Mouse (Mus musculus): ENCODE measurements at regions not wholly inside any gene's neighbourhood (a gene's known extent, or its start where the extent isn't known, plus 50 kb on each side); places are given as distances from the start of the nearest gene placed in this dataset.

- ATAC-seq (ENCODE audit: low FRiP score) (no peak), DNase-seq (ENCODE audit: low spot score) (peak; percentile 2)
- H3K4me1 ChIP-seq (ENCODE audit: insufficient read depth, low read length) = no peaks in the 10 kb centered on the region
- no peak overlapping the region for H3K9ac ChIP-seq (replicated peaks; ENCODE audit: low read length, poor library complexity, severe bottlenecking)
- TF ChIP-seq CTCF (IDR thresholded peaks at IDR 0.05) = no peak
- no peaks in the 10 kb centered on the region for H3K9me3 ChIP-seq (ENCODE audit: low read length)
- no peak overlapping the region for H3K4me3 ChIP-seq (ENCODE audit: low read depth, low read length)
- no peaks in the 10 kb centered on the region for H3K27me3 ChIP-seq (ENCODE audit: insufficient read depth, low read length)
- H3K36me3 ChIP-seq (ENCODE audit: insufficient read depth, low read length) = no peaks in the 10 kb centered on the region
- no peak overlapping the region for H3K4me2 ChIP-seq (ENCODE audit: low read depth, low read length, poor library complexity, severe bottlenecking)
- H3K27ac ChIP-seq (ENCODE audit: low read depth, low read length) = no peak overlapping the region
- WGBS = 53% methylated on average over 4 of the region's 4 CpGs
Observed at GRCm38 (mm10) chr1:27510787-27511395, 823.6 kb upstream of the 4931408C20Rik start.

GRCm38 (mm10) chr1:27503807-27504206, 816.5 kb upstream of the 4931408C20Rik start:
- WGBS = 39% methylated on average over 2 of the region's 2 CpGs
- Histone ChIP-seq H3K36me3 (ENCODE audit: insufficient read depth, low read length) (no peaks in the 10 kb centered on the region), H3K4me1 (ENCODE audit: insufficient read depth, low read length) (no peaks in the 10 kb centered on the region), H3K27ac (ENCODE audit: low read depth, low read length) (no peak overlapping the region), H3K9ac (replicated peaks; ENCODE audit: low read length, poor library complexity, severe bottlenecking) (no peak overlapping the region), H3K4me2 (ENCODE audit: low read depth, low read length, poor library complexity, severe bottlenecking) (no peak overlapping the region), H3K4me3 (ENCODE audit: low read depth, low read length) (no peak overlapping the region), H3K27me3 (ENCODE audit: insufficient read depth, low read length) (no peaks in the 10 kb centered on the region), H3K9me3 (ENCODE audit: low read length) (no peaks in the 10 kb centered on the region)
- ATAC-seq (ENCODE audit: low FRiP score) = no peak
- no peak for DNase-seq (ENCODE audit: low spot score)
- no peak for TF ChIP-seq CTCF (IDR thresholded peaks at IDR 0.05)

DNA sequence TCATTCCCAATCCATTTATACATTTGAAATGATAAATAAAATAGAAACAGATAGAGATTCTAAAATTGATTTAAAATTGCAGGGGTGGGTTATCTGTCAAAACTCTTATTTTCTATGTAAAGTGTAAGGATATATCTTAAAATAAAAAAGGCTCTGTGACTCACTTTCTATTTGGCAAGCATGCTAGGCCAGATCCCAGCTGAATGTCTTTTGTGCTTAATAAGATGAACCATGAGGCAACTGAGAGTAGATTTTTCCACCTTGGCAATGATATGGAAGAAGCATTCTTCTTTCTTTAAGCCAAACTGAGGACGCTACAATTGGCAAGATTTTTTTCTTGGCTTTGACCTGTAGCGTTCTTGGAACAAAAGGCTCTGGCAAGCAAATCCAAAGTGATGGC, 791.7 kb upstream of the 4931408C20Rik start:
- H3K4me2 ChIP-seq (ENCODE audit: low read depth, low read length, poor library complexity, severe bottlenecking) = no peak overlapping the region
- no peak overlapping the region for H3K9ac ChIP-seq (replicated peaks; ENCODE audit: low read length, poor library complexity, severe bottlenecking)
- no peaks in the 10 kb centered on the region for H3K4me1 ChIP-seq (ENCODE audit: insufficient read depth, low read length)
- H3K4me3 ChIP-seq (ENCODE audit: low read depth, low read length) = no peak overlapping the region
- DNase-seq (ENCODE audit: low spot score) = peak; percentile 5
- H3K27me3 ChIP-seq (ENCODE audit: insufficient read depth, low read length) = no peaks in the 10 kb centered on the region
- 72% methylated on average over 2 of the region's 2 CpGs for WGBS
- no peak for TF ChIP-seq CTCF (IDR thresholded peaks at IDR 0.05)
- no peak for ATAC-seq (ENCODE audit: low FRiP score)
- H3K27ac ChIP-seq (ENCODE audit: low read depth, low read length) = no peak overlapping the region
- H3K36me3 ChIP-seq (ENCODE audit: insufficient read depth, low read length) = no peaks in the 10 kb centered on the region
- no peaks in the 10 kb centered on the region for H3K9me3 ChIP-seq (ENCODE audit: low read length)

GRCm38 (mm10) chr1:27446069-27446468, 758.8 kb upstream of the 4931408C20Rik start:
- ATAC-seq (ENCODE audit: low FRiP score) = no peak
- Histone ChIP-seq H3K27ac (ENCODE audit: low read depth, low read length) (no peak overlapping the region), H3K9me3 (ENCODE audit: low read length) (no peaks in the 10 kb centered on the region), H3K9ac (replicated peaks; ENCODE audit: low read length, poor library complexity, severe bottlenecking) (no peak overlapping the region), H3K4me2 (ENCODE audit: low read depth, low read length, poor library complexity, severe bottlenecking) (no peak overlapping the region), H3K4me1 (ENCODE audit: insufficient read depth, low read length) (no peaks in the 10 kb centered on the region), H3K36me3 (ENCODE audit: insufficient read depth, low read length) (no peaks in the 10 kb centered on the region), H3K27me3 (ENCODE audit: insufficient read depth, low read length) (no peaks in the 10 kb centered on the region), H3K4me3 (ENCODE audit: low read depth, low read length) (no peak overlapping the region)
- TF ChIP-seq CTCF (IDR thresholded peaks at IDR 0.05) = no peak
- DNase-seq (ENCODE audit: low spot score) = no peak

Measured in midbrain, postnatal 0 days (tissue).